Mouse (Mus musculus): ENCODE results near the gene Plekhg2. TPM values are rescaled to one million over a fixed set of nuclear protein-coding genes. Genes with fewer than 3 reads are reported as not detected.
"Not testable (repeated sequence)": the region's sequence is repeated elsewhere in the genome, so short reads cannot be mapped to it uniquely, and the experiment has no call there.

Plekhg2 gene
- polyA plus RNA-seq, 1 experiment from 2014 or later = 35.8 TPM

- no peak for ATAC-seq (replicated peaks; ENCODE audit: extremely low read depth, insufficient read depth, low FRiP score)
- WGBS = 88% methylated on average over 10 of the region's 10 CpGs
- Histone ChIP-seq H3K9ac (ENCODE audit: low read length) (no peak overlapping the region), H3K4me3 (ENCODE audit: low read length) (no peak overlapping the region), H3K9me3 (replicated peaks; ENCODE audit: control insufficient read depth, low read length) (no peaks in the 10 kb centered on the region), H3K27ac (ENCODE audit: low read length) (no peak overlapping the region), H3K4me1 (ENCODE audit: control insufficient read depth, insufficient read depth, low read length) (peaks cover 3% of the 10 kb centered on the region), H3K4me2 (ENCODE audit: low read depth, low read length) (no peak overlapping the region), H3K27me3 (ENCODE audit: control insufficient read depth, insufficient read depth, low read length) (no peaks in the 10 kb centered on the region), H3K36me3 (ENCODE audit: control insufficient read depth, insufficient read depth) (peaks cover 72% of the 10 kb centered on the region)
Measured at GRCm38 (mm10) chr7:28398696-28399340, 26.4 kb upstream of the Plekhg2 start.

- Histone ChIP-seq H3K9ac (ENCODE audit: low read length) (no peak overlapping the region), H3K36me3 (ENCODE audit: control insufficient read depth, insufficient read depth) (peaks cover 64% of the 10 kb centered on the region), H3K27ac (ENCODE audit: low read length) (no peak overlapping the region), H3K27me3 (ENCODE audit: control insufficient read depth, insufficient read depth, low read length) (no peaks in the 10 kb centered on the region), H3K4me1 (ENCODE audit: control insufficient read depth, insufficient read depth, low read length) (peaks cover 8% of the 10 kb centered on the region), H3K9me3 (replicated peaks; ENCODE audit: control insufficient read depth, low read length) (no peaks in the 10 kb centered on the region), H3K4me3 (ENCODE audit: low read length) (no peak overlapping the region), H3K4me2 (ENCODE audit: low read depth, low read length) (no peak overlapping the region)
- WGBS = 65% methylated on average over 3 of the region's 3 CpGs
- no peak for ATAC-seq (replicated peaks; ENCODE audit: extremely low read depth, insufficient read depth, low FRiP score)
Measured at GRCm38 (mm10) chr7:28398000-28398399, 25.6 kb upstream of the Plekhg2 start.

DNA sequence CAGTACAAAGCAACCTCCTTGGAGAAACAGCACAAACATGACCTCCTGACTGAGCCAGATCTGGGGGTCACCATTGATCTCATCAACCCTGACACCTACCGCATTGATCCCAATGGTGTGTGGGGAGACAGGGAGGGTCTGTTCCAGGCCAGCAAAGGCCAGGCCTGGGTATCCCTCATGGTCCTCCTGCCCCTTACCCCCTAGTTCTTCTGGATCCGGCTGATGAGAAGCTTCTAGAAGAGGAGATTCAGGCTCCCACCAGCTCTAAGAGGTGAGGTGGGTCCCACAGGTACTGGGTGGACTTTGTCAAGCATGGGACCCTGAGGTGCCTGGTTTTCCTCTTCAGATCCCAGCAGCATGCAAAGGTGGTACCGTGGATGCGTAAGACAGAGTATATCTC lies 23.0 kb upstream of the Plekhg2 start:
- Histone ChIP-seq H3K36me3 (ENCODE audit: control insufficient read depth, insufficient read depth) (peaks cover 46% of the 10 kb centered on the region), H3K4me3 (ENCODE audit: low read length) (no peak overlapping the region), H3K4me1 (ENCODE audit: control insufficient read depth, insufficient read depth, low read length) (peaks cover 15% of the 10 kb centered on the region), H3K9me3 (replicated peaks; ENCODE audit: control insufficient read depth, low read length) (no peaks in the 10 kb centered on the region), H3K27ac (ENCODE audit: low read length) (no peak overlapping the region), H3K9ac (ENCODE audit: low read length) (no peak overlapping the region), H3K27me3 (ENCODE audit: control insufficient read depth, insufficient read depth, low read length) (no peaks in the 10 kb centered on the region), H3K4me2 (ENCODE audit: low read depth, low read length) (no peak overlapping the region)
- no peak for ATAC-seq (replicated peaks; ENCODE audit: extremely low read depth, insufficient read depth, low FRiP score)
- WGBS = 93% methylated on average over 4 of the region's 4 CpGs

DNA sequence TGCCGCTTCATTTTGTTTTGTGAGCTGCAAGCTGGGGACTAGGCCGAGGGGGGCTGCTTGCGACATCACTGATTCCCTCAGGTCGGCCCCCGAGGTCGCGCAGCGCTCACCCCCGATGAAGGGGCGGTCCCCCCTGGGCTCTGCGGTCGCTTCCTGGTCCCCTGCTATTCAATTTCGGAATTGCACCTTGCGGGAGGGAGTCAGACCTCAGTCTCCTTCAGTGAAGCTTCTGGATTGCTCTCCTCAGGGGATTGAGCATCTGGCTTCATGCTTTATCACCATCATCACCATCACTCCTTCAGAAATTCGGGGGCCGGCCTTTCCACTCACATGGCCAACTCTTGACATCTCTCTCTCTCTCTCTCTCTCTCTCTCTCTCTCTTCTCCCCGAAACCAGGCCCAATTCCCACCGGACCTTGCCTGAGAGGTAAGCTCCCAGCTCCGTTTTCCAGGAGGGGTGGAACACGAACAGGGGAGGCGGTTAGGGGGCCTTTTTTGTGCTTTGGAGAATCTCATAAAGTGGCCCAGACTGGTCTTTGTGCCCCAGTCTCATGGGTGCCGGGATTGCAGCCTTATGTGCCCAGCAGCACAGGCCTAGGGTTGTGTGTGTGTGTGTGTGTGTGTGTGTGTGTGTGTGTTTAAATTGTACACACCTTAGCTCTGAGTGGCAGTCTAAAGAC lies 21.0 kb upstream of the Plekhg2 start:
- ATAC-seq (replicated peaks; ENCODE audit: extremely low read depth, insufficient read depth, low FRiP score) = no peak
- 5% methylated on average over 22 of the region's 22 CpGs for WGBS
- peak overlapping the region; percentile 94 for H3K9ac ChIP-seq (ENCODE audit: low read length)
- peak overlapping the region; percentile 95 for H3K4me2 ChIP-seq (ENCODE audit: low read depth, low read length)
- H3K4me3 ChIP-seq (ENCODE audit: low read length) = peak overlapping the region; percentile 98
- peaks cover 46% of the 10 kb centered on the region for H3K36me3 ChIP-seq (ENCODE audit: control insufficient read depth, insufficient read depth)
- no peaks in the 10 kb centered on the region for H3K27me3 ChIP-seq (ENCODE audit: control insufficient read depth, insufficient read depth, low read length)
- no peaks in the 10 kb centered on the region for H3K9me3 ChIP-seq (replicated peaks; ENCODE audit: control insufficient read depth, low read length)
- H3K4me1 ChIP-seq (ENCODE audit: control insufficient read depth, insufficient read depth, low read length) = peaks cover 15% of the 10 kb centered on the region
- peak overlapping the region; percentile 76 for H3K27ac ChIP-seq (ENCODE audit: low read length)

- H3K27ac ChIP-seq (ENCODE audit: low read length) = peak within 1 kb of the TSS; percentile 76
- H3K27me3 ChIP-seq (ENCODE audit: control insufficient read depth, insufficient read depth, low read length) = no peaks in the 10 kb centered on the region
- peak within 1 kb of the TSS; percentile 98 for H3K4me3 ChIP-seq (ENCODE audit: low read length)
- ATAC-seq (replicated peaks; ENCODE audit: extremely low read depth, insufficient read depth, low FRiP score) = peak; percentile 97
- H3K4me1 ChIP-seq (ENCODE audit: control insufficient read depth, insufficient read depth, low read length) = peaks cover 15% of the 10 kb centered on the region
- H3K9ac ChIP-seq (ENCODE audit: low read length) = peak within 1 kb of the TSS; percentile 94
- WGBS = under 1% methylated on average over 58 of the region's 58 CpGs
- H3K4me2 ChIP-seq (ENCODE audit: low read depth, low read length) = peak within 1 kb of the TSS; percentile 95
- peaks cover 45% of the 10 kb centered on the region for H3K36me3 ChIP-seq (ENCODE audit: control insufficient read depth, insufficient read depth)
- no peaks in the 10 kb centered on the region for H3K9me3 ChIP-seq (replicated peaks; ENCODE audit: control insufficient read depth, low read length)
Measured at GRCm38 (mm10) chr7:28392429-28393271, 20.3 kb upstream of the Plekhg2 start, which contains the start of the genes Med29 and Paf1. Gene Med29, minus strand, starts transcription at chr7:28392708. Gene Paf1, plus strand, starts transcription at chr7:28392951.

GRCm38 (mm10) chr7:28390331-28390730 lies 17.9 kb upstream of the Plekhg2 start:
- Histone ChIP-seq H3K9ac (ENCODE audit: low read length) (no peak overlapping the region), H3K9me3 (replicated peaks; ENCODE audit: control insufficient read depth, low read length) (no peaks in the 10 kb centered on the region), H3K27ac (ENCODE audit: low read length) (no peak overlapping the region), H3K36me3 (ENCODE audit: control insufficient read depth, insufficient read depth) (peaks cover 37% of the 10 kb centered on the region), H3K4me1 (ENCODE audit: control insufficient read depth, insufficient read depth, low read length) (peaks cover 18% of the 10 kb centered on the region), H3K27me3 (ENCODE audit: control insufficient read depth, insufficient read depth, low read length) (no peaks in the 10 kb centered on the region), H3K4me2 (ENCODE audit: low read depth, low read length) (no peak overlapping the region), H3K4me3 (ENCODE audit: low read length) (no peak overlapping the region)
- 94% methylated on average over 3 of the region's 3 CpGs for WGBS
- ATAC-seq (replicated peaks; ENCODE audit: extremely low read depth, insufficient read depth, low FRiP score) = no peak

- 88% methylated on average over 7 of the region's 7 CpGs for WGBS
- H3K36me3 ChIP-seq (ENCODE audit: control insufficient read depth, insufficient read depth) = peaks cover 29% of the 10 kb centered on the region
- not testable (repeated sequence) for H3K27me3 ChIP-seq (ENCODE audit: control insufficient read depth, insufficient read depth, low read length); H3K4me3 ChIP-seq (ENCODE audit: low read length); H3K27ac ChIP-seq (ENCODE audit: low read length); H3K4me2 ChIP-seq (ENCODE audit: low read depth, low read length); H3K9ac ChIP-seq (ENCODE audit: low read length); ATAC-seq (replicated peaks; ENCODE audit: extremely low read depth, insufficient read depth, low FRiP score); H3K9me3 ChIP-seq (replicated peaks; ENCODE audit: control insufficient read depth, low read length)
- peaks cover 24% of the 10 kb centered on the region for H3K4me1 ChIP-seq (ENCODE audit: control insufficient read depth, insufficient read depth, low read length)
Measured at GRCm38 (mm10) chr7:28387384-28387783, 15.0 kb upstream of the Plekhg2 start.

GRCm38 (mm10) chr7:28386877-28387276 lies 14.5 kb upstream of the Plekhg2 start:
- not testable (repeated sequence) for H3K4me3 ChIP-seq (ENCODE audit: low read length); H3K27ac ChIP-seq (ENCODE audit: low read length); H3K9me3 ChIP-seq (replicated peaks; ENCODE audit: control insufficient read depth, low read length); H3K27me3 ChIP-seq (ENCODE audit: control insufficient read depth, insufficient read depth, low read length); ATAC-seq (replicated peaks; ENCODE audit: extremely low read depth, insufficient read depth, low FRiP score); H3K4me2 ChIP-seq (ENCODE audit: low read depth, low read length); H3K9ac ChIP-seq (ENCODE audit: low read length)
- H3K36me3 ChIP-seq (ENCODE audit: control insufficient read depth, insufficient read depth) = peaks cover 29% of the 10 kb centered on the region
- 74% methylated on average over 6 of the region's 6 CpGs for WGBS
- peaks cover 26% of the 10 kb centered on the region for H3K4me1 ChIP-seq (ENCODE audit: control insufficient read depth, insufficient read depth, low read length)
